Mouse (Mus musculus) c-Kit-positive CD71-positive TER-119-negative erythroid progenitor cells, embryonic 14.5 days (primary cell): ENCODE data around the gene Aldh6a1.

Experiments
- DNase-seq: peaks from one replicate; pipeline ENCODE4 v3.0.0-alpha.2; 2013; ENCODE audit warnings: low read depth

Gene Aldh6a1

DNA sequence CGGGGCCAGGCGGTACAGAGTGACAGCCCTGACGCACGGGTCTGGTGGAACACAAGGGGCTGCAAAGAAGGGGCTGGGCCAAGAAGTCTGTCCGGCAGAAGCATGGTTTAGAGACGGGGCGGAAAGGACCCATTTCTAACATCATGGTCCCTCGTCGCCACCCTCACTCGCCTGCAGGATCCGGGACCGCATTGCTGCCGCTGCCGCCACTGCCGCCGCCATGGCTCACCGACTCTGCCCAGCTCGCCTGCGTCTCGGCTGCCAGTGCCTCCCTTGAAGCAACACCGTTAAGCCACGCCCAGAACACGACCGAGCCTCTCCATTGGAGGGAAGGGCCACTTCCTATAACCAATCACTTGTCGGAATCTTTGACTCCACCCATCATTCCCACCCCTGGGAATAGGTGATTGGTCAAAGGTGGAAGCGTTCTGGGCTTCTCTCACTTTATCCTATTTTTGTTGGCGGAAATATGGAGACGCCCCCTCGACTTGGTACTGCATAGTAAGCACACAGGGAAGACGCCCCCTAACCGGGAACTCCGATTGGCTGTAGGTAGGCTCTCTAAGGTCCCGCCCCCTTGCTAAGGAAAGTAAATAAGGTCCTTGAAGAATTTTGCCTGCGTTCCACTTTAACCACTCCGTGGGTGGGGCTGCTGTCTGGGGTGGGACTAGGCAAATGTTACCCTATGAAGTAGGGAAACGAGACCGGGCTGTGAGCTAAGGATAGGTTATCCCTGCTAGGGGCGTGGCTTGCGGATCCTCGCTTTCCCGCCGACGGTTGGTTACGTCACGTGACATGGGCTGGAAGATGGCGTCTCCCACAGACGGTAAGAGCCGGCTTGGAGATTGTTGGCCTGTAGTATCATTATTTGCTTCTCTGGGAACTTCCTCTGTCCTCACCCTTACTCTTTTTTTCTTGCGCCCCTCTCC lies at the start of gene Aldh6a1, which contains the start of gene Lin52:
Aldh6a1 (minus strand) TSS at position 287 of the 929 bp plus-strand sequence.
Lin52 (plus strand) TSS at position 705 of the 929 bp plus-strand sequence.
- peak; percentile 100 for DNase-seq

GRCm38 (mm10) chr12:84496795-84497194 lies 46.0 kb upstream of the Aldh6a1 start:
- peak; percentile 22 for DNase-seq

- no peak for DNase-seq
Measured at GRCm38 (mm10) chr12:84487324-84488056, 36.7 kb upstream of the Aldh6a1 start.

GRCm38 (mm10) chr12:84482778-84483585 lies 32.2 kb upstream of the Aldh6a1 start:
- DNase-seq: no peak

DNA sequence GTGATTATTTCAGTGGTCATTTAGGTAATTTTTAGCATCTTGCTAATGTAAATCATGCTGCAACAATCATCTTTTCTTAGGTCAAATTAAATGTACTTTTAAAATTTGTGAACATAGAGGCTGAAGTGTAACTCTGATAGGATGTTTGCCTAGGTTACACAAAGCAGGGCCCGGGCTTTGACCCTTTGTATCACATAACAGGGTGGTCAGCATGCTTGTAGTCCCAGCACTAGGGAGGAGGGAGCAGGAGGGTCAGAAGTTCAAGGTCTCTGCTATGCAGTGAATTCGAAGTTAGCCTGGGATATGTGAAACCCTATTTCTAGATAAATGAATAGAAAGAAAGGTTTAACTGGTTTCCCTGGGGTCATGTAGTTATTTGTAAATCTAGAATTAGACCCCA lies 30.4 kb upstream of the Aldh6a1 start:
- no peak for DNase-seq

- DNase-seq: no peak
Measured at GRCm38 (mm10) chr12:84478937-84479336, 28.1 kb upstream of the Aldh6a1 start.

DNA sequence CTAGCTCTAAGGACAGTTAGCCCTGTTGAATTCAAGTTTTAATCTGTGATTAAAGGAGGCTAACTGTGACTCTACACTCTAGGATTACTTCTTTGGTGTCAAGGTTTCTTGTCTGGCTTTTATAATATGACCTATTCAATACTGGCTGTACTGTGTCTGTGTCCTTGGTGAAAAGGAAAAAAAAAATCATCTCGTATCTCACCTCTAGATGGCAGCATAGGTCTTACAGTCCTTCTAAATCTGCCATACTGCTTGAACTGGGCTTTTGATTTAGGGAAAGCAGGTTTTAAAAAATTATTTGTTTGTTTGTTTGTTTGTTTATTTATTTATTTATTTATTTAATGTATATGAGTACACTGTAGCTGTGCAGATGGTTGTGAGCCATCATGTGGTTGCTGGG lies 17.9 kb upstream of the Aldh6a1 start:
- DNase-seq: peak; percentile 41

DNA sequence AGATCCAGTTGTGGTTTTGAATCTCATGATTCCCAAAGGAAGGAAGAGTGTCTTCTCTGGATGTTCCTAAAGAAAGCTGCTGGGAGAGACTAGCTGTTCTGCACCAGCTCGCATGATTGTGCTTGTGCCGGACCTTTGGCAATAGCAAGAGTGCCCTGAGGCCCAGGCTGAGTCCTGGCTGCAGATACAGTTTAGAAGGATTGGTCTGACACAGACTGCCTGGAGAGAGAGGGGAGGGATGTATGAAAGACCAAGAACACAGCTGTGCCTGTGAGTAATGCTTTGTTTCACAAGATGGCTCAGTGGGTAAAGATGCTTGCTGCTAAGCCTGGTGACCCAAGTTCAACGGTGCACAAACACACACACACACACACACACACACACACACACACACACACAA lies 12.1 kb upstream of the Aldh6a1 start:
- DNase-seq: no peak

GRCm38 (mm10) chr12:84461416-84461815 lies 10.6 kb upstream of the Aldh6a1 start:
- no peak for DNase-seq

DNA sequence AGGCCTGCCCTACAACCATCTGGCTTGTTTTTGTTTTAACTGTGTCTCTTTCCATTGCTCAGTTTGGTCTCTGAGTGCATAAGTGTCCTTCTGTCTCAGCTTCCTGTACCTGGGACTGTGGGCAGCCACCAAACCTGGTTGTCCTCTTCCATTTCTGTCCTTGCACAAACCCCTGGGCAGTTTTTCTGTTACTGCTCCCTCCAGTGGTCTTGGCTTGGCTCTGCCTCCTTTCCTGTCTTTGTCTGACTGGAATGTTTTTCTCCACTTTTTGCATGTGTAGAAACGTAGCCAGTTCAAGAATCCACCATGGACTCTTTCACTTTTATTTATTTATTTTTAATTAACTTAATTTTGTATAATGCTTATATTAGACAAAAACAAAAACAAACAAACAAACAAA lies 9.0 kb upstream of the Aldh6a1 start:
- no peak for DNase-seq

DNA sequence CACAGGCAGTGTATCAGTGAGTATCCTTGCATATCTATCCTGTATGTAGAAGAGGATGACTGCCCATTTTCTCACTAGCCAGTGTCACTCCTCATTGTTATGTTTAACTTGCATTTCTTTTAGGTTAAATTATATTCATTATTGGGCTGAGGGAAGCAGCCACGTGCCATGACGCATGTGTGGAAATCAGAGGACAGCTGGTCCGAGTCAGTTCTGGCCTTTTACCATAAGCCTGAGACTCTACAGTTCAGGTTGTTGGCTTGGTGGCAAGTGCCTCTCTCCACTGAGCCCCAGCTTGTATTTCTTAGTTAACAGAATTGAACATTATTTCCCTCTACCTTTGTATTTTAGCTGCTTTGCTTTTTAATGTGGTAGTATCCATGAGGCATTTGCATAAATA lies 6.1 kb upstream of the Aldh6a1 start:
- DNase-seq: no peak

DNA sequence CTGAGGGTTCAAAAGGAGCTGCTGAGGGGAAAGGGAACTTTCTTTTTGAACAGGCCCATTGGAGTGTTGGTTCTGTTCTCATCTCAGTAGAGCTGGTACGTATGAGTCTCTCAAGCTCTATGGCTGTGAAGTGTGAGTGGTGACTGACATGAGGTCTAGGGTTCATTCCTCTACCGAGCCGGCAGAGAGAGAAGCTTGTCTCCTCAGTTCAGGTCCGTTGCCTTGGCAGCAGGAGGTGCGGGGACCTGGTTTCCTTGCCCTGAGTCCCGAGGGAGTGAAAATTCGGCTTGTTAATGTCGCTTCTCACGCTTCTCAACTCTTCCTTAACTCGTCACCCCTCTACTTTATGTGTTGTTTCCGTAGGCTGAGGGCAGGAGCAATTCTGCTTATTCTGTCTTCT lies 997 bp upstream of the Aldh6a1 start:
- DNase-seq: peak; percentile 29

- DNase-seq: peak; percentile 20
Measured at GRCm38 (mm10) chr12:84450351-84450717, 470 bp downstream of the Aldh6a1 start.

DNA sequence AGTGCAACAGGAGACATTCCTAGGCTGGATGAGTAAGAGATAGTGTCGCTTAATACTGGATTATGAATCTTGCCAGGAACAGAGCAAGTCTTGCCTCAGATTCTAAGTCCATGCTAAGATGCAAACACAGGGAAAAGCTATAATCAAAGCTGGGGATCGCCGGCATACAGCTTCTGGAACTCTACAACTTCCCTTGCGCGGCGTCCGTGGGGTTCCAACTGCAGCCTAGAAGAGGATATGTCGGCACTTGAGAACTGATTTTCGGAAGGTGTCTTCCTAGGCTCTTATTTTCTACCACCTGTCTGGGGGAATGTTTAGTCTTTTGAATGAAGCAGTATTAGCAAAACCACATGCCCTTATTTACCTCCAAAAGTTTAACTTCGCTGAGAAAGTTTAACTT lies 917 bp downstream of the Aldh6a1 start:
- DNase-seq: no peak

GRCm38 (mm10) chr12:84448181-84448580 lies 2.6 kb downstream of the Aldh6a1 start:
- DNase-seq: no peak

- DNase-seq: no peak
Measured at GRCm38 (mm10) chr12:84447386-84447785, 3.4 kb downstream of the Aldh6a1 start.

- no peak for DNase-seq
Measured at GRCm38 (mm10) chr12:84442526-84442925, 8.3 kb downstream of the Aldh6a1 start.

DNA sequence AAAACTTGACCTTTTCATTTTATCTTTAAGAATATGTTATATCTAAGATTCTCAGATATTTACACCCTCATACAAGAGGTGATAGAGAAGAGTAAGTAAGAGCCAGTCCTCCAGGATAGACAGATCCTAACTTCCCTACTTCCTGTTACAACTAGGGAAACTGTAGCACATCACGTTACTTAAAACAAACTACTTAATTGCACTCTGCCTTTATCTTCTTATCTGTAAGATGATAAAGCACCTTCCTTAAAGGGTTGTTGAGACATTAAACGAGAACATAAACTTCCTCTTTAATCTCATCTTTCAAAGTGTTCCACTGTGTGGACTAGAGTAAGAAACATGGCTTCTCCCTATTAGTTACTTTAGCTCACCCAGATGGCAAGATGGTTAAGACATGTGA lies 12.1 kb downstream of the Aldh6a1 start:
- DNase-seq: no peak

DNA sequence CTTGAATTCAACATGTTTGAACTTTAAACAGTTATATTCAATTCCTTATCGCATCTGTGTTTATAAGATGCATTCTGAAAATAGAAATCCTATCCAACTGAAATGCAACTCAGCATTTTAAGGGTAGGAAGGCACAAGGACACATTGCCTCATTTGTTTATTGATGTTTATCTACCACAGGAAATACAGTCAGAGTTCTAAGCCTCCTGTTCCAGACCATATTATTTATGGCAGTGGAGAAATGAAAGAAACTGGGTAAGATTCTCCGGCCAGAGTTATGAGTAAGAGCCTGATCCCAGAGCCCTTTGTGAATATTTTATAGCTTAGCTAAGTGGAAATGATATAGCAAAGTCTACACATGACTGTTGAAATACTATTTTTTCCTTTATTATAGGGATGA lies 21.0 kb downstream of the Aldh6a1 start:
- no peak for DNase-seq

DNA sequence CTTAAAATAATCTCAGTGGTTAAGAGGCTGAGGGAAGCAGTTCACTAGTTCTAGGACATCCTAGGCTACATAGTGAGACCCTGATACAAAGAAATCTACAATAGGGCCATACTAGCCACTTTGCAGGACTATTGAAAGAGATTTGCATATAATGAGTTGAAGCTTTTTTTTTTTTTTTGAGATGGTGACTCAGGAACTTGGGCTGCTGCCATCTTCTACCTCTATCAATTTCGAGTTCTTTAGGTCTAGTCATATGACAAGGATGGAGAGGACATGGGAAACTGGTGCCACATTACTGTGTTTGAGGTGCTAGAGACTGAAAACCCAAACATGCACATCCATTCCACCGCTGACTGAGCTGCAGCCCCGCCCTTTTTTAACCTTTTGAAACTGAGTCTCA lies 26.8 kb downstream of the Aldh6a1 start:
- DNase-seq: no peak

GRCm38 (mm10) chr12:84417605-84417922 lies 33.2 kb downstream of the Aldh6a1 start:
- no peak for DNase-seq

- peak; percentile 74 for DNase-seq
Measured at GRCm38 (mm10) chr12:84416834-84417604, 33.8 kb downstream of the Aldh6a1 start, which contains the start of gene Rnf113a2. TSS of gene Rnf113a2 (plus strand) at chr12:84417196.
